Comparison of ENCODE assay signal across 17 mouse cellular contexts in the genomic region with DNA sequence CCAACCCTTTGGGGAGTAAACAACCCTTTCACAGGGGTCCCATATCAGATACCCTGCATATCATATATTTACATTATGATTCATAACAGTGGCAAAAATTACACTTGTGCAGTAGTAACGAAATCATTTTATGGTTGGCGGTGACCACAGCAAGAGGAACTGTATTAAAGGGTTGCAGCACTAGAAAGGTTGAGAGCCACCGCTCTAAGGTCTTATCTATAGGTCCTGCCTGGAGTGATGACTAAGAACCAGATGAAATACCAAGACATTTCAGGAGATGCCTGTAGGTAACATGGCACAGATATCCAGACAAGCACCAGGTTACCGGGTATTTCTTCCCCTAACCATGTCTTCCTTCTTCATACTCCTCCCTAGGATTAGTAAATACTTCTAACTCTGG. TPM values are rescaled to one million over a fixed set of nuclear protein-coding genes. Genes with fewer than 3 reads are reported as not detected.
DNase-seq lines count a peak whose midpoint lies in the region; ATAC-seq and TF ChIP-seq lines count a peak whose summit lies in the region.
"Had no signal": no experiment of that assay in that cellular context is flagged by ENCODE, and none has a peak within 500 bp of the region (broad histone marks: within the 10 kb centered on the region; RNA-seq: fewer than 3 reads in every experiment).

No protein-coding gene starts in this region.

- ATAC-seq in hindbrain, postnatal 0 days: no peak
- no peak for ATAC-seq in embryonic facial prominence, embryonic 15.5 days (ENCODE audit: insufficient number of reproducible peaks, low FRiP score, low TSS enrichment, low read depth)
- no peak for ATAC-seq in liver, embryonic 16.5 days (ENCODE audit: low read depth)
- ATAC-seq: forebrain, embryonic 16.5 days; Patski had no signal

- no peaks in the 10 kb centered on the region for H3K36me3 ChIP-seq in hindbrain, postnatal 0 days (ENCODE audit: insufficient read depth, low read length)
- H3K36me3 ChIP-seq in hindbrain, embryonic 10.5 days: peaks cover 26% of the 10 kb centered on the region
- peaks cover 38 to 52% of the 10 kb centered on the region in 2 experiments for H3K36me3 ChIP-seq in CH12.LX (replicated peaks in 1 of 2; ENCODE audit: control insufficient read depth in 1 of 2, insufficient read depth in 1 of 2, low read length in 1 of 2)
- H3K36me3 ChIP-seq in embryonic facial prominence, embryonic 15.5 days: no peaks in the 10 kb centered on the region
- H3K36me3 ChIP-seq in liver, embryonic 16.5 days (ENCODE audit: control insufficient read depth, insufficient read depth): peaks cover 4% of the 10 kb centered on the region
- H3K36me3 ChIP-seq: embryonic facial prominence, embryonic 12.5 days; hindbrain, embryonic 13.5 days had no signal

- 0 out of 2 replicates have a peak, but pooled peaks cover 3% of the 10 kb centered on the region for H3K4me1 ChIP-seq in hindbrain, postnatal 0 days (ENCODE audit: insufficient read depth, low read length)
- H3K4me1 ChIP-seq in hindbrain, embryonic 10.5 days (replicated peaks): peaks cover 28% of the 10 kb centered on the region
- peaks cover 14 to 47% of the 10 kb centered on the region in 2 experiments for H3K4me1 ChIP-seq in CH12.LX (ENCODE audit: control insufficient read depth in 1 of 2, insufficient read depth in 2 of 2)
- peaks cover 23% of the 10 kb centered on the region for H3K4me1 ChIP-seq in embryonic facial prominence, embryonic 15.5 days
- H3K4me1 ChIP-seq in liver, embryonic 16.5 days (ENCODE audit: control insufficient read depth, low read depth, low read length): peaks cover 21% of the 10 kb centered on the region

- H3K4me3 ChIP-seq in hindbrain, postnatal 0 days (ENCODE audit: low read length): no peak overlapping the region
- H3K4me3 ChIP-seq in hindbrain, embryonic 10.5 days: no peak overlapping the region
- peak overlapping the region; percentile 69 to 99 (median 98) for H3K4me3 ChIP-seq in CH12.LX (replicated peaks in 1 of 3; ENCODE audit: low read depth in 2 of 3, low read length in 2 of 3, poor library complexity in 1 of 3)
- H3K4me3 ChIP-seq in embryonic facial prominence, embryonic 15.5 days (replicated peaks): 0 out of 2 replicates have a peak overlapping the region, but pooled peaks have one; percentile 80
- H3K4me3 ChIP-seq in liver, embryonic 16.5 days (ENCODE audit: low read depth, low read length): no peak overlapping the region; the same call in 1 of the 2 replicates
- H3K4me3 ChIP-seq: embryonic facial prominence, embryonic 12.5 days; midbrain, embryonic 10.5 days had no signal

- dilution Hi-C loops in CH12.LX (cut with MboI; ENCODE audit: extremely low pct_ligation_motif_present, extremely low pct_unique_long_range_greater_than_20kb, low sequenced_read_pairs): no loop called here

- no peak for TF ChIP-seq POLR2A in CH12.LX (IDR thresholded peaks at IDR 0.05; ENCODE audit: low read depth, low read length)

- no peaks in the 10 kb centered on the region for H3K27me3 ChIP-seq in hindbrain, postnatal 0 days (ENCODE audit: insufficient read depth, low read length)
- peaks cover 19% of the 10 kb centered on the region for H3K27me3 ChIP-seq in hindbrain, embryonic 10.5 days (ENCODE audit: insufficient read depth, poor library complexity, severe bottlenecking)
- no peaks in the 10 kb centered on the region for H3K27me3 ChIP-seq in CH12.LX (replicated peaks)
- H3K27me3 ChIP-seq in embryonic facial prominence, embryonic 15.5 days: no peaks in the 10 kb centered on the region; the same call in 1 of the 2 replicates
- H3K27me3 ChIP-seq in liver, embryonic 16.5 days (ENCODE audit: control insufficient read depth, insufficient read depth, low read depth, low read length): 0 out of 2 replicates have a peak, but pooled peaks cover 3% of the 10 kb centered on the region
- H3K27me3 ChIP-seq: Patski had no signal

- TF ChIP-seq RAD21 in CH12.LX (IDR thresholded peaks at IDR 0.05; ENCODE audit: low read depth, low read length): no peak

- no peak for TF ChIP-seq CTCF in hindbrain, postnatal 0 days (IDR thresholded peaks at IDR 0.05; ENCODE audit: low read depth)
- no peak for TF ChIP-seq CTCF in CH12.LX (conservative IDR thresholded peaks at IDR 0.05 in 1 of 2, IDR thresholded peaks at IDR 0.05 in 1 of 2; ENCODE audit: low read depth in 2 of 2, low read length in 2 of 2)

- H3K79me2 ChIP-seq in CH12.LX (replicated peaks; ENCODE audit: control insufficient read depth, extremely low read depth, insufficient read depth, poor library complexity, severe bottlenecking): peaks cover 66% of the 10 kb centered on the region

- in situ Hi-C loops in CH12.LX (cut with MboI; ENCODE audit: low pct_ligation_motif_present, low pct_unique_long_range_greater_than_20kb, low sequenced_read_pairs): no loop called here

- WGBS in hindbrain, postnatal 0 days: 95% methylated on average over 4 of the region's 4 CpGs
- 95% methylated on average over 4 of the region's 4 CpGs for WGBS in hindbrain, embryonic 10.5 days
- 81% methylated on average over 4 of the region's 4 CpGs for WGBS in embryonic facial prominence, embryonic 15.5 days
- 53% methylated on average over 4 of the region's 4 CpGs for WGBS in liver, embryonic 16.5 days (ENCODE audit: insufficient replicate concordance)

- peak overlapping the region; percentile 87; the same call in 1 of the 2 replicates for H3K4me2 ChIP-seq in hindbrain, postnatal 0 days (ENCODE audit: low read depth, low read length)
- H3K4me2 ChIP-seq in CH12.LX (ENCODE audit: insufficient read depth, low read depth, poor library complexity, severe bottlenecking): peak overlapping the region; percentile 94
- H3K4me2 ChIP-seq in embryonic facial prominence, embryonic 15.5 days (replicated peaks): peak overlapping the region; percentile 97
- H3K4me2 ChIP-seq in liver, embryonic 16.5 days (ENCODE audit: low read depth, low read length): peak overlapping the region; percentile 85

- no peak overlapping the region for H3K9ac ChIP-seq in hindbrain, postnatal 0 days (replicated peaks; ENCODE audit: low read length)
- H3K9ac ChIP-seq in CH12.LX (ENCODE audit: insufficient read depth, low read depth): peak overlapping the region; percentile 98
- H3K9ac ChIP-seq in embryonic facial prominence, embryonic 15.5 days: no peak overlapping the region
- H3K9ac ChIP-seq in liver, embryonic 16.5 days (ENCODE audit: low read depth, low read length): no peak overlapping the region
- H3K9ac ChIP-seq: embryonic facial prominence, embryonic 12.5 days; hindbrain, embryonic 13.5 days had no signal

- no peaks in the 10 kb centered on the region for H3K9me3 ChIP-seq in hindbrain, postnatal 0 days (ENCODE audit: low read length)
- H3K9me3 ChIP-seq in hindbrain, embryonic 10.5 days: no peaks in the 10 kb centered on the region
- no peaks in the 10 kb centered on the region for H3K9me3 ChIP-seq in CH12.LX (replicated peaks; ENCODE audit: low read length)
- H3K9me3 ChIP-seq in embryonic facial prominence, embryonic 15.5 days (replicated peaks): no peaks in the 10 kb centered on the region
- no peaks in the 10 kb centered on the region for H3K9me3 ChIP-seq in liver, embryonic 16.5 days (replicated peaks; ENCODE audit: control insufficient read depth, low read length)
- H3K9me3 ChIP-seq: embryonic facial prominence, embryonic 12.5 days; hindbrain, embryonic 13.5 days; midbrain, embryonic 10.5 days had no signal

- peak; percentile 50 for TF ChIP-seq EP300 in CH12.LX (IDR thresholded peaks at IDR 0.05; ENCODE audit: low read length)

- no peak overlapping the region for H3K27ac ChIP-seq in hindbrain, postnatal 0 days
- no peak overlapping the region for H3K27ac ChIP-seq in hindbrain, embryonic 10.5 days
- no peak overlapping the region for H3K27ac ChIP-seq in CH12.LX (ENCODE audit: insufficient read depth, low read depth)
- H3K27ac ChIP-seq in embryonic facial prominence, embryonic 15.5 days (replicated peaks): no peak overlapping the region
- H3K27ac ChIP-seq in liver, embryonic 16.5 days (ENCODE audit: low read length): no peak overlapping the region
- H3K27ac ChIP-seq: embryonic facial prominence, embryonic 12.5 days; hindbrain, embryonic 13.5 days; midbrain, embryonic 10.5 days had no signal

- no peak for DNase-seq in hindbrain, postnatal 0 days (ENCODE audit: low spot score)
- DNase-seq in hindbrain, embryonic 10.5 days (ENCODE audit: low spot score): no peak
- DNase-seq in CH12.LX (ENCODE audit: extremely low read depth): no peak
- no peak for DNase-seq in cerebellum, adult 8-10 months
- no peak for DNase-seq in layer of hippocampus, postnatal 10 days (ENCODE audit: low spot score in 2 of 2)
- DNase-seq: cerebellum, postnatal 36 days; kidney, adult 8-10 months; lung, postnatal 14 days; right cerebral cortex, postnatal 14 days; thymus, adult 18-20 months had no signal

TF ChIP-seq in CH12.LX, 34 proteins besides CTCF, POLR2A, EP300 and RAD21:
- no peak for TF ChIP-seq BHLHE40 (IDR thresholded peaks at IDR 0.05; ENCODE audit: low read depth, low read length)
- no peak for TF ChIP-seq ZC3H11A (IDR thresholded peaks at IDR 0.05; ENCODE audit: low read depth, low read length)
- no peak for TF ChIP-seq RCOR1 (conservative IDR thresholded peaks at IDR 0.05; ENCODE audit: low read depth, low read length)
- TF ChIP-seq TCF12 (IDR thresholded peaks at IDR 0.05; ENCODE audit: low read depth, low read length): no peak
- 0 out of 2 replicates have a peak, but pooled peaks have one; percentile 11 for TF ChIP-seq MYC (IDR thresholded peaks at IDR 0.05; ENCODE audit: low read depth, low read length)
- no peak for TF ChIP-seq HCFC1 (IDR thresholded peaks at IDR 0.05; ENCODE audit: low read depth, low read length)
- TF ChIP-seq SIN3A (IDR thresholded peaks at IDR 0.05; ENCODE audit: low read length): no peak
- TF ChIP-seq ELF1 (IDR thresholded peaks at IDR 0.05; ENCODE audit: low read depth, low read length): no peak
- no peak for TF ChIP-seq E2F4 (IDR thresholded peaks at IDR 0.05; ENCODE audit: insufficient replicate concordance, low read depth, low read length)
- peak; percentile 57; the same call in 1 of the 2 replicates for TF ChIP-seq IRF4 (IDR thresholded peaks at IDR 0.05; ENCODE audit: low read depth, low read length)

RNA-seq across cellular contexts. Expression of a gene that starts 2.3 kb away (rescaled TPM):
- total RNA-seq in hindbrain, postnatal 0 days (2014; rRNA removed): 58.5 and 71.1 TPM in 2 replicates
- polyA plus RNA-seq in hindbrain, postnatal 0 days (2015; fragmentation: Nextera tagmentation; extraction: Ambion mirVana): 35.3 and 42.3 TPM in 2 replicates
- polyA plus RNA-seq in hindbrain, embryonic 10.5 days (2016; fragmentation: Nextera tagmentation; extraction: Ambion mirVana): 10.8 and 13.6 TPM in 2 replicates
- total RNA-seq in CH12.LX (2012; rRNA removed) (53.9 and 69.5 TPM in 2 replicates), CH12.LX (2014; rRNA removed) (12.2 and 20.5 TPM in 2 replicates)
- polyA plus RNA-seq in CH12.LX (2012; ENCODE audit: insufficient read length, low read depth): 64.1 and 78.3 TPM in 2 replicates
- 19.1 and 20.1 TPM in 2 replicates for polyA plus RNA-seq in embryonic facial prominence, embryonic 15.5 days (2015; fragmentation: Nextera tagmentation; extraction: Ambion mirVana)
- 14.1 and 15.7 TPM in 2 replicates for polyA plus RNA-seq in liver, embryonic 16.5 days (2015; fragmentation: Nextera tagmentation; extraction: Ambion mirVana)
- 10 to 100 TPM; 72.2 to 73.1 TPM for total RNA-seq in layer of hippocampus, postnatal 10 days (2021)

Comparison
In these comparisons a context has a peak if more than half of its experiments do, and no peak if none do; other contexts are left out.
1. H3K4me3 ChIP-seq: peak in CH12.LX (3 of 3) and embryonic facial prominence, embryonic 15.5 days (single experiment); none in hindbrain, postnatal 0 days (single experiment), hindbrain, embryonic 10.5 days (single experiment) and liver, embryonic 16.5 days (single experiment).
2. Peak in every context shown above with its lines, with median percentiles within 50 percentile points of each other: H3K4me2 ChIP-seq.